Mouse (Mus musculus) neural tube, embryonic 15.5 days (tissue): ENCODE data around the gene Med25. TPM values are rescaled to one million over a fixed set of nuclear protein-coding genes. Genes with fewer than 3 reads are reported as not detected.
A peak's percentile ranks its signal among the peaks of the same experiment; 100 is the strongest.
"Not testable (repeated sequence)": the region's sequence is repeated elsewhere in the genome, so short reads cannot be mapped to it uniquely, and the experiment has no call there.

ENCODE experiments used
- ATAC-seq: fragments of 200-750 bp; cut with Nextera tagmentation; 2 replicates; pipeline ENCODE4 v1.8.0; 2017; ENCODE audit warnings: mild to moderate bottlenecking, moderate TSS enrichment, moderate library complexity; ENCODE audit not compliant: low FRiP score
- H3K27ac ChIP-seq: fragments of 300-500 bp; sonication (generic); replicated peaks from 2 replicates; pipeline ENCODE4 v1.5.1; 2015; ENCODE audit warnings: mild to moderate bottlenecking, inconsistent platforms
- H3K27me3 ChIP-seq: fragments of 300-500 bp; sonication (generic); replicated peaks from 2 replicates; pipeline ENCODE4 v1.6.1; 2015; ENCODE audit warnings: inconsistent platforms
- H3K36me3 ChIP-seq: fragments of 300-500 bp; sonication (generic); 2 replicates; pipeline ENCODE4 v1.6.1; 2015; ENCODE audit warnings: inconsistent platforms
- H3K4me1 ChIP-seq: fragments of 300-500 bp; sonication (generic); 2 replicates; pipeline ENCODE4 v1.6.1; 2015; ENCODE audit warnings: inconsistent platforms
- H3K4me2 ChIP-seq: fragments of 300-500 bp; sonication (generic); 2 replicates; pipeline ENCODE4 v1.6.1; 2015; ENCODE audit warnings: inconsistent platforms, mild to moderate bottlenecking, moderate library complexity
- H3K4me3 ChIP-seq: fragments of 300-500 bp; sonication (generic); replicated peaks from 2 replicates; pipeline ENCODE4 v1.5.1; 2015; ENCODE audit warnings: mild to moderate bottlenecking, inconsistent platforms
- H3K9ac ChIP-seq: fragments of 300-500 bp; sonication (generic); replicated peaks from 2 replicates; pipeline ENCODE4 v1.6.1; 2015; ENCODE audit warnings: mild to moderate bottlenecking, inconsistent platforms
- H3K9me3 ChIP-seq: fragments of 300-500 bp; sonication (generic); replicated peaks from 2 replicates; pipeline ENCODE4 v1.6.1; 2016; ENCODE audit warnings: inconsistent platforms
- WGBS: fragments of 180-500 bp; shearing (Covaris S2); methylation state at CpG from one replicate; pipeline ENCODE4 v1.1.7; 2015; ENCODE audit warnings: mixed read lengths; 5-methylcytosine and 5-hydroxymethylcytosine counted together
- polyA plus RNA-seq: library from polyadenylated mRNA; unstranded; fragments of >200 nt; fragmentation: Nextera tagmentation; extraction: Ambion mirVana; gene quantifications from 2 replicates; pipeline ENCODE4 v1.2.1, GENCODE M21; 2015

Med25 gene
- polyA plus RNA-seq, 1 experiment from 2014 or later, result 141 TPM

DNA sequence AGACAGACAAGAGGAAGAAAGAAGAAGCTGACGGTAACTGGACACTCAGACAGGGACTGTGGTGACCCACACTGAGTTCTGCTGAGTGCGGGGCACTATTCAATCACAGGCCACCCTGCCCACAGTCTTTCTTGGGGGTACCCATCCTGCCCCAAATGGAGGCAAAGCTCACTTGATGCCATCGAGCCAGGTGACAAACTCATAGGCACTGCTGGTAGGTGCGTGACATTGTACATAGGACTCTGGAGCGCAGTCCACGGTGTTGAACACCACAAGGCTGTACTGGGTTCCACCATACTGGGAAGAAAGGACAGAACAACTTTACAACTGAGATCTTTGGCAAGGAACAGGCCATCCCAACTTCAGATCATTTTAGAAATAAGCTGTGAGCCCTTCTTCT, 901 bp downstream of the Med25 start:
- H3K4me1 ChIP-seq, result peaks cover 61% of the 10 kb centered on the region

DNA sequence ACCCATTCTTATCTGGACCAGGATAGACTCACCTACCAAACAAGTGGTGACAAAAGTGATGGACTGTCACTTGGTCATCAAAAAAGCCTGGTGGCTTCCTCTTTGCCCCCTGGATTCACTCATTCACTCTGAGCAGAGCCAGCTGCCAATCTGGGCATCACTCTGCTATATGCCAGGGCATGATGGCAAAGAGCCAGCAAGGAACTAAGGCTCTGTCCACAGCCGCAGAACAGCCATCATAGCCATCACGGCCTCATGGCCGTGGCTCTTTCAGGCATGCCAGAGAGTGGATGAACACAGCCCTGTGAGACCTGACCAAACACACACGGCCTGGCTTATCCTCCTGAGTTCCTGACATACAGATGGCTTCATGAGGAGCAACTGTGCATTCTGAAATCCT, 1.8 kb downstream of the Med25 start:
- Histone ChIP-seq H3K9ac (peak overlapping the region; percentile 81), H3K4me1 (peaks cover 58% of the 10 kb centered on the region), H3K27me3 (no peaks in the 10 kb centered on the region), H3K27ac (no peak overlapping the region), H3K36me3 (peaks cover 17% of the 10 kb centered on the region), H3K9me3 (no peaks in the 10 kb centered on the region), H3K4me3 (peak overlapping the region; percentile 71), H3K4me2 (peak overlapping the region; percentile 90)
- no peak for ATAC-seq
- WGBS, result 58% methylated on average over 4 of the region's 4 CpGs

More for the DNA sequence above, 901 bp downstream of the Med25 start:
- no peak for ATAC-seq
- H3K27ac ChIP-seq, result peak overlapping the region; percentile 99; the same call in 1 of the 2 replicates
- no peaks in the 10 kb centered on the region for H3K27me3 ChIP-seq
- H3K4me2 ChIP-seq, result peak overlapping the region; percentile 90
- peak overlapping the region; percentile 81 for H3K9ac ChIP-seq
- WGBS, result 9% methylated on average over 6 of the region's 6 CpGs
- peaks cover 12% of the 10 kb centered on the region; the same call in 1 of the 2 replicates for H3K36me3 ChIP-seq
- H3K4me3 ChIP-seq, result peak overlapping the region; percentile 71
- H3K9me3 ChIP-seq, result no peaks in the 10 kb centered on the region

DNA sequence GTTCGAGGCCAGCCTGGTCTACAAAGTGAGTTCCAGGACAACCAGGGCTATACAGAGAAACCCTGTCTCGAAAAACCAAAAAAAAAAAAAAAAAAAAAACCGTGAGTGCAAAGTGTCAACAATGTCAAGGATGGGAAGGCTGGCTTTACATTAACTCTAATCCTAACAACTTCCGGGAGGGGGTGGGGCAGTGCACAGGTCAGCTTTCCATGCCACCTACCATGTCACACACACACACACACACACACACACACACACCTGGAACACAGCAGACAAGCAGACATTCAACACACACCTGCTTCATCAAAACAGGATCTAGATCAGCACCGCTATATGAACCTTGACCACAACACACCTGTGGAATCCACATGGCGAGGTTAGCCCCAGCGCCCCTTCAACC, 2.3 kb downstream of the Med25 start:
- peaks cover 55% of the 10 kb centered on the region for H3K4me1 ChIP-seq
- H3K27me3 ChIP-seq, result no peaks in the 10 kb centered on the region
- 0 out of 2 replicates have a peak overlapping the region, but pooled peaks have one; percentile 71 for H3K4me3 ChIP-seq
- H3K4me2 ChIP-seq, result peak overlapping the region; percentile 90
- ATAC-seq, result no peak
- WGBS, result 92% methylated on average over 6 of the region's 7 CpGs
- no peaks in the 10 kb centered on the region for H3K9me3 ChIP-seq
- H3K9ac ChIP-seq, result no peak overlapping the region; the same call in 1 of the 2 replicates
- peaks cover 22% of the 10 kb centered on the region for H3K36me3 ChIP-seq
- H3K27ac ChIP-seq, result no peak overlapping the region

DNA sequence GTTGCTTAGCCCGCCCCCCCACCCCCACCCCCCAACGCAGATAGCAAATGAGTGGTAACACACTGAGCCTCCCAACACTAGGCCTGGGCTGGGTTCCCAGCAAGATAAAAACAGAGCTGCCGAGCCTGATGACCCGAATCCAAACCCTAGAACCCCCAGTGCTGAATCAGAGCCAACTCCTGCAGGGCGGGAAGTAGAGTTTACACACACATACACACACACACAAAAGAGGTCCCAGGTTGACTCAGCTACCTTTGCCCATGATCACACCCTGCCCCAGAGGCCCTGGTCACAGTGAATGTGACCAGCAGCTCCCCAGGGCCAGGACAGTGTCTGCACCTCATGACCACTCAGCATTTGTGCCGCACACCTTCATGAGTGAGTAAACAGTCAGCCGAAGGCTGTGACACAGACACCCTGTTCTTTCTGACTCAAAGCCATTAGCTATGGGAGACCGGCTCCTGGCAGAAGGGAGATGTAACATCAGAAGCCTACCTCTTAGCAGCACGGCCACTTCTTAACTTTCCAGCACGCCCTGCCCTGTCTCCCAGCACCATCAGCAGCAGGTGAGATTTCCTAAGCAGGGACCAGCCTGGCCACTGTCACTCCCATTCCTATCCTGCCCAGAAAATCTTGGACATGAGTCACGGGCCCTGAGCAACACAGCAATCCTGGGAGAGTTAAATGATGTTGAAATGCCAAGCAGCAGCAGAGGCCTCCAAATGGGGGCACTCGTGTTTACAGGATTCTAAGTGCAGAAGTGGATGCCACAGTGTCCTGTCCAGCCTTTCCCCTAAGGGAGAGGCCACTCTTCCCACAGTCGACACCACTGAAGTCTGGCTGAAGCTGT, 4.0 kb downstream of the Med25 start:
- 78% methylated on average over 13 of the region's 13 CpGs for WGBS
- Histone ChIP-seq H3K4me3 (no peak overlapping the region), H3K4me2 (peak overlapping the region; percentile 9; the same call in 1 of the 2 replicates), H3K36me3 (peaks cover 36% of the 10 kb centered on the region), H3K27ac (0 out of 2 replicates have a peak overlapping the region, but pooled peaks have one; percentile 18), H3K4me1 (peaks cover 43% of the 10 kb centered on the region), H3K27me3 (no peaks in the 10 kb centered on the region), H3K9me3 (no peaks in the 10 kb centered on the region), H3K9ac (no peak overlapping the region; the same call in 1 of the 2 replicates)
- no peak for ATAC-seq

DNA sequence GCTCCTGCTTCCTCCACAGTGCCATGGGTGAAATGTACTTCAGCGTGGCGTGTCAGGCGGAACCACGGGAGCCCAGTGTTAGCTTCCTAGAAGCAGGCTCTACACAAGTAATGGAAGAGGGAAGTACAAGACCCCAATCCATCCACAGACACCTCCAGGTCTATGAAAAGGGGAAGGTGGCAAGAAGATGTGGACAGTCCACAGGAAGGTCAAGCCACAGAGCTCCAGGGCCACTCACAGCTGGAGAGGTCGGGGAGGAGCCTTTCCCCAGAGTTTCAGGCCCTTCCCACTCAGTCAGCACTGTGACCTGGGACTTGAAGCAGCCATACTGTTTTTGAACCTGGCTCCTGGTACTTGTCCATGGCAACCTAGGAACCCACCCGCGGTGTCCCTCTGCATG, 5.5 kb downstream of the Med25 start:
- Histone ChIP-seq H3K4me2 (no peak overlapping the region), H3K27ac (no peak overlapping the region), H3K4me1 (peaks cover 37% of the 10 kb centered on the region), H3K4me3 (no peak overlapping the region), H3K27me3 (no peaks in the 10 kb centered on the region), H3K9ac (no peak overlapping the region), H3K9me3 (no peaks in the 10 kb centered on the region), H3K36me3 (peaks cover 49% of the 10 kb centered on the region)
- ATAC-seq, result no peak
- 90% methylated on average over 7 of the region's 7 CpGs for WGBS

DNA sequence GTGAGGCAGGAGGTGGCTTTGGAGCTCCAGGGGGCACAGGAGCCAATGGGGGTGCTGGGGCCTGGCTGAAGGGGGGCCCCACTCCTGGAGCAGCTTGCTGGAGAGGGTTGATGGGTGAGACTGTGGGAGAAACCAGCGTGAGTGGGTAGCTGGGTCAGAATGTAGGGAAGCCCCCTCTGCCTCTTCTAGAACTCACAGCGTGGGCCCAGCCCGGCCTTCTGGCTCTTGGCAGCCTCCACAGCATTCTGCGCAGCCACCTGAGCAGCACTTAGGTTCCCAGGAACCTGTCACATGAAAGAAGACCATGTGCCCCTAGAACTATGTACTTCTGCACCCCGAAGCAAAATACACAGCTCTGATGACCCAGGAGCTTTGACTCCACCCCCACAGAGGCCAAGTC, 7.9 kb downstream of the Med25 start:
- peaks cover 16% of the 10 kb centered on the region for H3K4me1 ChIP-seq
- no peak overlapping the region for H3K27ac ChIP-seq

DNA sequence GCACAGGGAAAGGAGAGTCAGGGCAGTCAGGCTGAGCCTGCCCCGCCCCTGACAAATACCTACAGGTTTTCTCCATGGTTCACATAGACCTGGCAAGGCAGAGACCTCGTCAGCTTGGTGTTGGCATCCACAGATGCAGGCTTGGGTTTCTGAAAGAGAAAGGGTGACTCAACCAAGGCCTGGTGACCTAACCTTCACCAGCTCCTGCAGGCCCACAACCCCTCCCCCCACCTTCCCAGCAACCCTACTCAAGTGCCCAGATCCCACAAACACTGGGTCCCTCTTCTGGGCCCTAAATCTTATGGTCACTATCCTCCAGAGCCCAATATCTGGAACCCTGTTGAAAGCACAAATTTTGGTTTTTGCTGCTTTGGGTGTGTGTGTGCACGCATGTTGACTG, 9.5 kb downstream of the Med25 start:
- H3K4me2 ChIP-seq, result no peak overlapping the region
- no peaks in the 10 kb centered on the region for H3K9me3 ChIP-seq
- 94% methylated on average over 3 of the region's 3 CpGs for WGBS
- H3K27ac ChIP-seq, result no peak overlapping the region
- H3K27me3 ChIP-seq, result no peaks in the 10 kb centered on the region
- H3K4me1 ChIP-seq, result peaks cover 1% of the 10 kb centered on the region
- peaks cover 76% of the 10 kb centered on the region for H3K36me3 ChIP-seq
- no peak for ATAC-seq
- no peak overlapping the region for H3K4me3 ChIP-seq
- no peak overlapping the region for H3K9ac ChIP-seq

More for the DNA sequence above, 7.9 kb downstream of the Med25 start:
- Histone ChIP-seq H3K9me3 (no peaks in the 10 kb centered on the region), H3K4me3 (no peak overlapping the region), H3K27me3 (no peaks in the 10 kb centered on the region), H3K4me2 (no peak overlapping the region), H3K9ac (no peak overlapping the region), H3K36me3 (peaks cover 70% of the 10 kb centered on the region)
- no peak for ATAC-seq
- WGBS, result 98% methylated on average over 5 of the region's 5 CpGs

DNA sequence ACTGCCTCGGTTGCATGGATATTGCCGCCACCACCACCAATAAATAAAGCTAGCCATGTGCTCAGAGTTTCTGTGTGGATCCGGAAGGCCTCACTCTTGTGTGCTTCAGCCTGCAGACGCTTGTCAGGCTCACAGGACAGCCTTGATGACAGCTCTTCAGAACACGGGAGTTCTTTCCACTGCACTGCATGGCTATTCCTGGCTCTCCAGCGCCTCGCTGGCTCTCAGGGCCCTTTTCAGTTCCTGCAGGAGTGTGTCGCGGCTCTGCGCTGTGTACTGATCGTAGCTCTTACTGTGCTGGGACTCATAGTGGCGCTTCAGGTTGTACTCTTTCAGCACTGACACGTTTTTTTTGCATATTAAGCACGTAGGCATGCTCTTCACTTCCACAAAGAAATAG, 14.7 kb downstream of the Med25 start:
- Histone ChIP-seq H3K4me2 (no peak overlapping the region), H3K27me3 (no peaks in the 10 kb centered on the region), H3K27ac (no peak overlapping the region), H3K4me3 (no peak overlapping the region), H3K9me3 (no peaks in the 10 kb centered on the region), H3K4me1 (no peaks in the 10 kb centered on the region), H3K9ac (no peak overlapping the region), H3K36me3 (peaks cover 71% of the 10 kb centered on the region)
- WGBS, result 89% methylated on average over 14 of the region's 14 CpGs
- ATAC-seq, result no peak

DNA sequence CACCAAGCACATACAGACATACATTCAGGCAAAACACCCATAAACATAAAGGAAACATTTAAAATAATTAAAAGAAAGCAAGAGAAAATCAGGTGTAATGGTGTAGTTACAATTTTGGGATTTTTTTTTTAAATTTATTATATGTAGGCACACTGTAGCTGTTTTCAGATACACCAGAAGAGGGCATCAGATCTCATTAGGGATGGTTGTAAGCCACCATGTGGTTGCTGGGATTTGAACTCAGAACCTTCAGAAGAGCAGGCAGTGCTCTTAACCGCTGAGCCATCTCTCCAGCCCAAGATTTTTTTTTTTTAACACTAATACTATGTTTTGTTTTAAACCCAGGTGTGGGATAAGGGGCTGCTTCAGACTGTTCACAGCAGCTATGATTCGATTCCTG, 20.7 kb downstream of the Med25 start:
- 94% methylated on average over 2 of the region's 2 CpGs for WGBS
- H3K27me3 ChIP-seq, H3K4me3 ChIP-seq, H3K9me3 ChIP-seq, H3K4me2 ChIP-seq, ATAC-seq, H3K27ac ChIP-seq, H3K9ac ChIP-seq: not testable (repeated sequence)
- H3K36me3 ChIP-seq, result peaks cover 11% of the 10 kb centered on the region
- H3K4me1 ChIP-seq, result peaks cover 28% of the 10 kb centered on the region

DNA sequence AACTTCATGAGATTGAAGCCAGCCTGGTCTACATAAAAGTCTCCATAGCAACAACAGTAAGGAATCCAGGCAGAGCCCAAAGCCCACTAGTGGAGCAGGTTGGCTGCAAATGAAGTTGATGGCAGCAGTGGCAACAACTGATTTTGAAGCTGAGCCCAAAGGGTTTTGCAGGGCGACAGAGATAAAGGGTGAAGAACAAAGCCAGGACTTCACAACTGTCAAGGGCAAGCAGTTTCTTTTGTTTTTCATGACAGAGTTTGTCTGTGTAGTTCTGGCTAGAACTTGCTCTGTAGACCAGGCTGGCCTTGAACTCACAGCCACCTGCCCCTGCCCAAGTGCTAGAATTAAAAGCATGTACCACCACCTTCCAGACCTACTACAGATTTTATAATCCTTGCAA, 21.3 kb downstream of the Med25 start:
- Histone ChIP-seq H3K4me1 (peaks cover 34% of the 10 kb centered on the region), H3K4me2 (no peak overlapping the region), H3K9me3 (no peaks in the 10 kb centered on the region), H3K36me3 (peaks cover 10% of the 10 kb centered on the region), H3K9ac (no peak overlapping the region), H3K27ac (0 out of 2 replicates have a peak overlapping the region, but pooled peaks have one; percentile 23), H3K4me3 (no peak overlapping the region), H3K27me3 (no peaks in the 10 kb centered on the region)
- 37% methylated on average over 1 of the region's 1 CpGs for WGBS
- ATAC-seq, result no peak

DNA sequence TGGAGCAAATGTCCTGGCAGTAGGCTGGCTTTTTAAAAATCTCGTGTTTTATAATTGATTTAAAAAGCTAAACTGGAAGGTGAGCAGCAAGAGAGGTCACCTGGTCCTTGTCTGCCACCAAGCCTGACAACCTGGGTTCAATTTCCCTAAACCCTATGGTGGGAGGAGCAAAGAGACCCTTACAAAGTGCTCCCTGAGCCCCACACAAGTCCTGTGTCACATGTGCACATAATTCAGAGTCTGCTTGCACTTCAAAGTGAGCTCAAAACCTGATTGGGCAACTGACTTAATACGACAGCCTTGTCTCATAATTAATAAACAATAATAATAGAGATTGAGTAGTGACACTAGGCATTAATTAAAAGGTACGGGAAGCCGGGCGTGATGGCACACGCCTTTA, 21.9 kb downstream of the Med25 start:
- no peaks in the 10 kb centered on the region for H3K27me3 ChIP-seq
- WGBS, result 80% methylated on average over 6 of the region's 6 CpGs
- no peak for ATAC-seq
- no peaks in the 10 kb centered on the region for H3K9me3 ChIP-seq
- peak overlapping the region; percentile 33 for H3K9ac ChIP-seq
- peak overlapping the region; percentile 80 for H3K4me2 ChIP-seq
- peaks cover 40% of the 10 kb centered on the region for H3K4me1 ChIP-seq
- peak overlapping the region; percentile 75 for H3K4me3 ChIP-seq
- 0 out of 2 replicates have a peak, but pooled peaks cover 5% of the 10 kb centered on the region for H3K36me3 ChIP-seq
- peak overlapping the region; percentile 99 for H3K27ac ChIP-seq
